Mouse (Mus musculus) heart, adult 2 months (tissue): ENCODE results near the gene Scamp4. TPM values are rescaled to one million over a fixed set of nuclear protein-coding genes. Genes with fewer than 3 reads are reported as not detected.
"Not testable (repeated sequence)": the region's sequence is repeated elsewhere in the genome, so short reads cannot be mapped to it uniquely, and the experiment has no call there.

Experiments used
- DNase-seq, 2 experiments: peaks; one replicate each; pipeline ENCODE4 v3.0.0; 2021
- H3K27ac ChIP-seq: fragments of 200-600 bp; 2 replicates; pipeline ENCODE4 v1.8.1; 2022
- H3K27me3 ChIP-seq: fragments of 200-500 bp; 2 replicates; pipeline ENCODE4 v1.6.1; 2012; ENCODE audit warnings: mild to moderate bottlenecking, low read length, inconsistent platforms, mixed read lengths; ENCODE audit not compliant: control insufficient read depth, insufficient read depth
- H3K36me3 ChIP-seq: fragments of 200-500 bp; 2 replicates; pipeline ENCODE4 v1.6.1; 2012; ENCODE audit warnings: low read length, inconsistent platforms; ENCODE audit not compliant: control insufficient read depth, insufficient read depth
- H3K4me1 ChIP-seq: fragments of 200-500 bp; 2 replicates; pipeline ENCODE4 v1.6.1; 2011; ENCODE audit warnings: low read length; ENCODE audit not compliant: control insufficient read depth, insufficient read depth
- H3K4me3 ChIP-seq: fragments of 200-600 bp; 2 replicates; pipeline ENCODE4 v1.8.1; 2022
- H3K79me2 ChIP-seq: fragments of 200-500 bp; replicated peaks from 2 replicates; pipeline ENCODE4 v1.6.1; 2012; ENCODE audit warnings: mild to moderate bottlenecking, inconsistent platforms, low read length, moderate library complexity, mixed read lengths; ENCODE audit not compliant: control insufficient read depth, insufficient read depth
- H3K9ac ChIP-seq: fragments of 200-500 bp; 2 replicates; pipeline ENCODE4 v1.6.1; 2012; ENCODE audit warnings: low read depth, mild to moderate bottlenecking, control low read depth, inconsistent platforms, low read length, mixed read lengths
- CTCF ChIP-seq: fragments of 200-600 bp; IDR thresholded peaks from 2 replicates; pipeline ENCODE4 v1.8.1; 2022; ENCODE audit warnings: antibody characterized with exemption, mild to moderate bottlenecking, moderate library complexity
- EP300 ChIP-seq: fragments of 200-500 bp; IDR thresholded peaks from 2 replicates; pipeline ENCODE4 v1.6.1; 2011; ENCODE audit warnings: low read depth, low read length, control low read depth; ENCODE audit not compliant: insufficient read depth
- POLR2A ChIP-seq: fragments of 200-500 bp; IDR thresholded peaks from 2 replicates; pipeline ENCODE4 v1.6.1; 2011; ENCODE audit warnings: mild to moderate bottlenecking, low read depth, low read length, control low read depth; ENCODE audit not compliant: insufficient read depth
- WGBS: fragments of 180-500 bp; shearing (Covaris S2); methylation state at CpG from one replicate; pipeline ENCODE4 v1.1.7; 2018; 5-methylcytosine and 5-hydroxymethylcytosine counted together
- intact Hi-C: fragments of 180-260 bp; cut with DNase I; formaldehyde crosslinking; loops from one replicate; pipeline ENCODE4 v1.15.1; 2025
- polyA plus RNA-seq: library from polyadenylated mRNA; depleted of rRNA; stranded (reverse); fragments of >200 nt; gene quantifications from 2 replicates; pipeline ENCODE4 v1.2.3, GENCODE M21; 2012
- total RNA-seq, 2 experiments: library from RNA; stranded (reverse); gene quantifications; 2 replicates each; pipeline ENCODE4 v1.2.3; 2021

The Scamp4 gene
- total and polyA plus RNA-seq, 3 experiments, result 20.8 to 58.9 (median 26.9) TPM

- TF ChIP-seq EP300, result no peak
- TF ChIP-seq CTCF, result no peak
- TF ChIP-seq POLR2A, result no peak
- H3K9ac ChIP-seq, result no peak overlapping the region
- no peak for DNase-seq
- no peak overlapping the region for H3K4me3 ChIP-seq
- H3K27ac ChIP-seq, result no peak overlapping the region
- intact Hi-C loops, result no loop called here
- peaks cover 2% of the 10 kb centered on the region; the same call in 1 of the 2 replicates for H3K4me1 ChIP-seq
- 56% methylated on average over 6 of the region's 6 CpGs for WGBS
- no peaks in the 10 kb centered on the region for H3K27me3 ChIP-seq
- H3K36me3 ChIP-seq, result no peaks in the 10 kb centered on the region
- H3K79me2 ChIP-seq, result peaks cover 12% of the 10 kb centered on the region
Observed at GRCm38 (mm10) chr10:80635345-80635744, 32.7 kb downstream of the Scamp4 start.

- H3K9ac ChIP-seq, result no peak overlapping the region
- no peaks in the 10 kb centered on the region; the same call in 1 of the 2 replicates for H3K79me2 ChIP-seq
- TF ChIP-seq CTCF (no peak), POLR2A (no peak), EP300 (no peak)
- DNase-seq, result no peak
- WGBS, result 80% methylated on average over 10 of the region's 10 CpGs
- H3K27ac ChIP-seq, result no peak overlapping the region
- no peaks in the 10 kb centered on the region for H3K27me3 ChIP-seq
- no peaks in the 10 kb centered on the region for H3K4me1 ChIP-seq
- no peaks in the 10 kb centered on the region for H3K36me3 ChIP-seq
- H3K4me3 ChIP-seq, result no peak overlapping the region
- intact Hi-C loops, result no loop called here
Observed at GRCm38 (mm10) chr10:80646936-80647335, 44.3 kb downstream of the Scamp4 start.

- H3K79me2 ChIP-seq, H3K4me1 ChIP-seq, H3K36me3 ChIP-seq, H3K27ac ChIP-seq, H3K27me3 ChIP-seq, DNase-seq, H3K4me3 ChIP-seq, H3K9ac ChIP-seq, intact Hi-C loops: not testable (repeated sequence)
- 93% methylated on average over 6 of the region's 6 CpGs for WGBS
Observed at GRCm38 (mm10) chr10:80649910-80650309, 47.2 kb downstream of the Scamp4 start.

GRCm38 (mm10) chr10:80650392-80650791 lies 47.7 kb downstream of the Scamp4 start:
- no peaks in the 10 kb centered on the region; the same call in 1 of the 2 replicates for H3K79me2 ChIP-seq
- no peak overlapping the region for H3K9ac ChIP-seq
- H3K4me1 ChIP-seq, result 0 out of 2 replicates have a peak, but pooled peaks cover 3% of the 10 kb centered on the region
- no peak for TF ChIP-seq EP300
- TF ChIP-seq POLR2A, result no peak
- TF ChIP-seq CTCF, result no peak
- H3K36me3 ChIP-seq, result no peaks in the 10 kb centered on the region
- H3K27me3 ChIP-seq, result no peaks in the 10 kb centered on the region
- H3K27ac ChIP-seq, result no peak overlapping the region
- H3K4me3 ChIP-seq, result no peak overlapping the region
- intact Hi-C loops, result no loop called here
- 80% methylated on average over 10 of the region's 10 CpGs for WGBS
- no peak for DNase-seq

GRCm38 (mm10) chr10:80653156-80653720 lies 50.6 kb downstream of the Scamp4 start:
- no peak for TF ChIP-seq EP300
- no peak for TF ChIP-seq CTCF
- TF ChIP-seq POLR2A, result no peak
- Histone ChIP-seq H3K79me2 (no peaks in the 10 kb centered on the region; the same call in none of the 2 replicates), H3K4me1 (peaks cover 7% of the 10 kb centered on the region; the same call in 1 of the 2 replicates), H3K36me3 (no peaks in the 10 kb centered on the region), H3K4me3 (no peak overlapping the region), H3K9ac (no peak overlapping the region), H3K27me3 (no peaks in the 10 kb centered on the region), H3K27ac (no peak overlapping the region)
- DNase-seq, result no peak
- 81% methylated on average over 6 of the region's 6 CpGs for WGBS
- intact Hi-C loops, result no loop called here

- peaks cover 8% of the 10 kb centered on the region for H3K4me1 ChIP-seq
- H3K4me3 ChIP-seq, result no peak overlapping the region
- no peaks in the 10 kb centered on the region; the same call in none of the 2 replicates for H3K79me2 ChIP-seq
- no peak for DNase-seq
- H3K36me3 ChIP-seq, result no peaks in the 10 kb centered on the region
- H3K9ac ChIP-seq, result no peak overlapping the region
- intact Hi-C loops, result loop anchor here (2.0 kb wide), 2 partner anchors 22 to 30 kb away; no protein-coding TSS in a partner anchor
- H3K27me3 ChIP-seq, result no peaks in the 10 kb centered on the region
- WGBS, result 75% methylated on average over 6 of the region's 6 CpGs
- TF ChIP-seq EP300, result no peak
- no peak for TF ChIP-seq CTCF
- no peak overlapping the region for H3K27ac ChIP-seq
Observed at GRCm38 (mm10) chr10:80654866-80655265, 52.2 kb downstream of the Scamp4 start.
